Mouse (Mus musculus) heart, embryonic 11.5 days (tissue): ENCODE measurements at regions not wholly inside any gene's neighbourhood (a gene's known extent, or its start where the extent isn't known, plus 50 kb on each side); places are given as distances from the start of the nearest gene placed in this dataset.
A peak's percentile ranks its signal among the peaks of the same experiment; 100 is the strongest.

Source experiments
- ATAC-seq: fragments of 200-750 bp; cut with Nextera tagmentation; replicated peaks from 2 replicates; pipeline ENCODE4 v1.8.0; 2017; ENCODE audit warnings: moderate library complexity; ENCODE audit not compliant: insufficient number of reproducible peaks, low FRiP score, low TSS enrichment
- H3K27ac ChIP-seq: fragments of 300-500 bp; sonication (generic); 2 replicates; pipeline ENCODE4 v1.5.1; 2014; ENCODE audit warnings: mild to moderate bottlenecking, low read depth, low read length
- H3K27me3 ChIP-seq: fragments of 300-500 bp; sonication (generic); 2 replicates; pipeline ENCODE4 v1.6.1; 2014; ENCODE audit warnings: mild to moderate bottlenecking, low read length, mixed read lengths; ENCODE audit not compliant: control insufficient read depth, insufficient read depth
- H3K36me3 ChIP-seq: fragments of 300-500 bp; sonication (generic); 2 replicates; pipeline ENCODE4 v1.6.1; 2014; ENCODE audit warnings: mild to moderate bottlenecking, low read length, moderate library complexity, mixed read lengths; ENCODE audit not compliant: control insufficient read depth, insufficient read depth
- H3K4me1 ChIP-seq: fragments of 300-500 bp; sonication (generic); 2 replicates; pipeline ENCODE4 v1.6.1; 2014; ENCODE audit warnings: low read length; ENCODE audit not compliant: control insufficient read depth, insufficient read depth
- H3K4me2 ChIP-seq: fragments of 300-500 bp; sonication (generic); 2 replicates; pipeline ENCODE4 v1.6.1; 2014; ENCODE audit warnings: mild to moderate bottlenecking, moderate library complexity
- H3K4me3 ChIP-seq: fragments of 300-500 bp; sonication (generic); 2 replicates; pipeline ENCODE4 v1.5.1; 2014; ENCODE audit warnings: low read depth, low read length
- H3K9ac ChIP-seq: fragments of 300-500 bp; sonication (generic); 2 replicates; pipeline ENCODE4 v1.6.1; 2014; ENCODE audit warnings: mild to moderate bottlenecking, low read depth, low read length, moderate library complexity
- H3K9me3 ChIP-seq: fragments of 300-500 bp; sonication (generic); replicated peaks from 2 replicates; pipeline ENCODE4 v1.6.1; 2016; ENCODE audit warnings: low read length; ENCODE audit not compliant: control insufficient read depth
- WGBS: fragments of 180-500 bp; shearing (Covaris S2); extraction: QIAGEN DNeasy Blood & Tissue Kit; methylation state at CpG from one replicate; pipeline ENCODE4 v1.1.7; 2014; ENCODE audit not compliant: insufficient replicate concordance; 5-methylcytosine and 5-hydroxymethylcytosine counted together

GRCm38 (mm10) chr12:98090171-98090570, 169.1 kb downstream of the Galc start:
- WGBS, result 50% methylated on average over 5 of the region's 5 CpGs

DNA sequence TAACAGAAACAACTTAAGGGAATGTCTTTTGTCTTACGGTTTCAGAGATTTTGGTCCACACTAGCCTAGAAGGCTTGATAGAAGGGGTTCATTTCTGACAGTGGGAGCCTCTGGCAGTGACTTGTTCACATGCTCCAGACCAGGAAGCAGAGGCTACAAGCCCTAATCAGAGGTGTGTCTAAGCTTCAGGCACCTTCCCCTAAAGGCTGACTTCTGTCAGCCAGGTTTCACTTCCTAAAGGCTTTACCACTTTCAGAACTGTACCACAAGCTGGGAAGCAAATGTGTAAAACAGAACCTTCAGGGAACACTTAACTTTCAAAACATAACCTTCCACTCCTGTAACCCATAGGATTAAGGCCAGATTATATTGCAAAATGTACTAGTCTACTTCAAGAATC, 180.9 kb downstream of the Galc start:
- Histone ChIP-seq H3K36me3 (no peaks in the 10 kb centered on the region), H3K27ac (no peak overlapping the region), H3K9me3 (no peaks in the 10 kb centered on the region), H3K9ac (no peak overlapping the region), H3K4me1 (no peaks in the 10 kb centered on the region), H3K4me3 (no peak overlapping the region), H3K4me2 (no peak overlapping the region), H3K27me3 (no peaks in the 10 kb centered on the region)
- no peak for ATAC-seq
- 89% methylated on average over 1 of the region's 1 CpGs for WGBS

More at GRCm38 (mm10) chr12:98090171-98090570, 169.1 kb downstream of the Galc start:
- H3K9ac ChIP-seq, result no peak overlapping the region
- no peaks in the 10 kb centered on the region for H3K27me3 ChIP-seq
- H3K9me3 ChIP-seq, result no peaks in the 10 kb centered on the region
- ATAC-seq, result no peak
- H3K27ac ChIP-seq, result no peak overlapping the region
- H3K4me1 ChIP-seq, result no peaks in the 10 kb centered on the region
- no peak overlapping the region for H3K4me2 ChIP-seq
- H3K4me3 ChIP-seq, result no peak overlapping the region
- no peaks in the 10 kb centered on the region for H3K36me3 ChIP-seq

GRCm38 (mm10) chr12:98075580-98075979, 183.7 kb downstream of the Galc start:
- WGBS, result 60% methylated on average over 2 of the region's 2 CpGs
- ATAC-seq, result no peak
- no peaks in the 10 kb centered on the region for H3K4me1 ChIP-seq

DNA sequence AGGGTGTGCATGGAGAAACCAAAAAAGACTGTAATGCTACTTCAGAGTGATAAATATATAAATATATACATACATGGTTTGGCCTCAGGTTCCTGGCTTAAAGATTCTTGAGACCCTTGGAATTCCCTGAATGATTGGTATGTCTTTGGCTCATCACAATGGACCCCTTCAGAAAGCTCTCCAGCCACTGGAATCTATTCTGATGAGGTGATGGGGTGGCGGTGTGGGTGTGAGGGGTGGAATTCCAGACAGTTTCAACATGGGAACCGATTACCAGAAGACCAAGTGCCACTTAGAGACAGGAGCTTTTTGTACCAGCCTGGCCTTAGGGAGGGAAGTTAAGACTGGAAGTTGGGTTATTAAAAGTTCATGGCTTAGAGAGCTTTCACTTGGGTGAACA, 190.1 kb downstream of the Galc start:
- no peak overlapping the region for H3K4me2 ChIP-seq
- H3K4me3 ChIP-seq, result no peak overlapping the region
- no peaks in the 10 kb centered on the region for H3K27me3 ChIP-seq
- no peaks in the 10 kb centered on the region for H3K4me1 ChIP-seq
- H3K9ac ChIP-seq, result no peak overlapping the region
- ATAC-seq, result no peak
- no peak overlapping the region for H3K27ac ChIP-seq
- no peaks in the 10 kb centered on the region for H3K9me3 ChIP-seq
- WGBS, result 23% methylated on average over 2 of the region's 2 CpGs
- no peaks in the 10 kb centered on the region for H3K36me3 ChIP-seq

More at GRCm38 (mm10) chr12:98075580-98075979, 183.7 kb downstream of the Galc start:
- Histone ChIP-seq H3K27ac (no peak overlapping the region), H3K27me3 (no peaks in the 10 kb centered on the region), H3K4me3 (no peak overlapping the region), H3K36me3 (no peaks in the 10 kb centered on the region), H3K4me2 (no peak overlapping the region), H3K9me3 (no peaks in the 10 kb centered on the region), H3K9ac (no peak overlapping the region)

DNA sequence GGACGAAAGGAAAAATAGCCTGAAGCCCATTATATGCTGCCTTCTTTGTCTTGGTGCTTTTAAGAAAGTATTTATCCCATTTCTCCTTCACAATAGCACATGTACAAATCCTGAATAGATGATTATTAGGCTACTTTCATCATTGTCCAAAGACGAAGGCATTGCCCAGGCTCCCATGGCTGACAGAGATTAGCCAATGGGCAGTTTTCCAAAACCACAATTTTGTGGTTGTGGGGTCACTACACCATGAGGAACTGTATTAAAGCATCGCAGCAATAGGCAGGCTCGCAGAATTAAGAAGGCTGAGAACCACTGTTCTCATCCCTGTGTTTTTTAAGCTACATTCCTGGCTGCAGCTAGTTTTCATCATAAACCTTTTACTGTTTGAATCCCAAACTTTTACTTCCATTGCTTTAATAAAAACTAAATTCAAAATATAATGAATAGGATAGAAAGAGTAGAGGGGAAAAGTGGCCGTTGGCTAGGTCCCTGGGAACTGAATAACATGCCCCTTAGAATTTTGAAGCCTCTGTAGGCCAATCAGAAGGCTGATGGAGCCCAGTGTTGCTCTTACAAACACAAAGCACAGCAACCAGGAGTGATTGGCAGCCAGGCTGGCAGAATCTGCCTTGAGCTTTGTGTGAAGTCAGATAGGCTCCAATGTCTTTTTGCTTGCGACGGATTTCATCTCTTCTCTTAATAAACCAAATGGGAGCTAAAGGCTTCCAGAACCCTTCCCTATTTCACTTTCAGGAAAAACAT, 199.7 kb downstream of the Galc start:
- WGBS, result 83% methylated on average over 7 of the region's 7 CpGs
- no peak for ATAC-seq
- no peak overlapping the region for H3K4me2 ChIP-seq

GRCm38 (mm10) chr12:98058977-98059376, 200.3 kb downstream of the Galc start:
- H3K36me3 ChIP-seq, result no peaks in the 10 kb centered on the region
- no peak for ATAC-seq
- no peaks in the 10 kb centered on the region for H3K9me3 ChIP-seq
- no peaks in the 10 kb centered on the region for H3K27me3 ChIP-seq
- H3K4me2 ChIP-seq, result no peak overlapping the region
- WGBS, result 86% methylated on average over 2 of the region's 2 CpGs
- no peak overlapping the region for H3K4me3 ChIP-seq
- no peak overlapping the region for H3K9ac ChIP-seq
- no peak overlapping the region for H3K27ac ChIP-seq
- H3K4me1 ChIP-seq, result no peaks in the 10 kb centered on the region

More for the DNA sequence above, 199.7 kb downstream of the Galc start:
- H3K4me3 ChIP-seq, result no peak overlapping the region
- H3K36me3 ChIP-seq, result no peaks in the 10 kb centered on the region
- H3K4me1 ChIP-seq, result no peaks in the 10 kb centered on the region
- H3K27me3 ChIP-seq, result no peaks in the 10 kb centered on the region
- H3K27ac ChIP-seq, result no peak overlapping the region
- no peak overlapping the region for H3K9ac ChIP-seq
- no peaks in the 10 kb centered on the region for H3K9me3 ChIP-seq

- H3K4me2 ChIP-seq, result no peak overlapping the region
- no peak overlapping the region for H3K4me3 ChIP-seq
- no peaks in the 10 kb centered on the region for H3K36me3 ChIP-seq
- ATAC-seq, result no peak
- no peak overlapping the region for H3K9ac ChIP-seq
- H3K9me3 ChIP-seq, result no peaks in the 10 kb centered on the region
- 0 out of 2 replicates have a peak, but pooled peaks cover 2% of the 10 kb centered on the region for H3K4me1 ChIP-seq
- 43% methylated on average over 4 of the region's 4 CpGs for WGBS
- no peak overlapping the region for H3K27ac ChIP-seq
- no peaks in the 10 kb centered on the region for H3K27me3 ChIP-seq
Observed at GRCm38 (mm10) chr12:98050934-98051333, 208.3 kb downstream of the Galc start.

GRCm38 (mm10) chr12:98050500-98050899, 208.8 kb downstream of the Galc start:
- 0 out of 2 replicates have a peak, but pooled peaks cover 2% of the 10 kb centered on the region for H3K4me1 ChIP-seq
- no peak overlapping the region for H3K9ac ChIP-seq
- no peak overlapping the region for H3K4me2 ChIP-seq
- ATAC-seq, result peak; percentile 63; the same call in 1 of the 2 replicates
- H3K27ac ChIP-seq, result no peak overlapping the region
- no peaks in the 10 kb centered on the region for H3K36me3 ChIP-seq
- no peaks in the 10 kb centered on the region for H3K27me3 ChIP-seq
- no peaks in the 10 kb centered on the region for H3K9me3 ChIP-seq
- WGBS, result 9% methylated on average over 1 of the region's 1 CpGs
- H3K4me3 ChIP-seq, result no peak overlapping the region

DNA sequence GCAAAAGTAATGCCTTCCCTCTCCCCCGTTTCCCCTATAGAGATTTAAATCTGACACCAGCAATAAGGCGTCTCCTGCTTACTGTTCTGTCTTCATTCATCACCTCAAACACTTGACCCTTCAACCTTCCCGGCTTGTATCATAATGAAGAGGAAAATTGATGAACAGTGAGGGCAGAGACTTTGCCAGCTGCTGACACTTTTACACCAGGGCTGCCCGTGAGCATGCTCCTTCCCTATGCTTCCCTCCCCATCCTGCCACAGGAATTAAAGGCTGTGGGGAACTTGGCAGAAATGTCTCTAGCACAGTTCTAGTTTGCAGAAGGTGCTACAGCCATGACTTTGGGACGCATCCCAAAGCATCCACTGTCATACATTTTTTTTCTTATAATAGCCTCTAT, 209.2 kb downstream of the Galc start:
- no peak for ATAC-seq
- no peaks in the 10 kb centered on the region for H3K9me3 ChIP-seq
- H3K27me3 ChIP-seq, result no peaks in the 10 kb centered on the region
- 26% methylated on average over 5 of the region's 5 CpGs for WGBS
- H3K4me1 ChIP-seq, result 0 out of 2 replicates have a peak, but pooled peaks cover 2% of the 10 kb centered on the region
- no peak overlapping the region for H3K27ac ChIP-seq
- no peak overlapping the region for H3K4me2 ChIP-seq
- H3K4me3 ChIP-seq, result no peak overlapping the region
- no peak overlapping the region for H3K9ac ChIP-seq
- no peaks in the 10 kb centered on the region for H3K36me3 ChIP-seq
